Mouse (Mus musculus) MEL (cell line): ENCODE measurements at regions not wholly inside any gene's neighbourhood (a gene's known extent, or its start where the extent isn't known, plus 50 kb on each side); places are given as distances from the start of the nearest gene placed in this dataset.

ENCODE experiments used
- DNase-seq: peaks from one replicate; pipeline ENCODE4 v3.0.0; 2011; ENCODE audit warnings: low read depth, low spot score
- H3K27ac ChIP-seq: 2 replicates; pipeline ENCODE4 v1.5.1; 2012; ENCODE audit warnings: low read depth, mild to moderate bottlenecking, control low read depth, low read length, moderate library complexity; ENCODE audit not compliant: control insufficient read depth
- H3K27me3 ChIP-seq, 2 experiments: fragments of 150-350 bp in 1 of 2; sonication (generic) in 1 of 2; 2 replicates each; pipeline ENCODE4 v1.6.1; 2012; ENCODE audit warnings: low read length in 2 of 2, mild to moderate bottlenecking in 2 of 2, improper control_type of control experiment in 1 of 2, moderate library complexity in 1 of 2; ENCODE audit not compliant: insufficient read depth in 2 of 2, control insufficient read depth in 1 of 2
- H3K36me3 ChIP-seq, 2 experiments: 2 replicates each; pipeline ENCODE4 v1.6.1; 2012 to 2014; ENCODE audit warnings: low read length in 2 of 2, improper control_type of control experiment in 1 of 2, inconsistent platforms in 1 of 2, mild to moderate bottlenecking in 1 of 2; ENCODE audit not compliant: insufficient read depth in 2 of 2, control insufficient read depth in 1 of 2
- H3K4me1 ChIP-seq, 2 experiments: fragments of 150-350 bp in 1 of 2; sonication (generic) in 1 of 2; 2 replicates each; pipeline ENCODE4 v1.6.1; 2012; ENCODE audit warnings: low read length in 2 of 2, improper control_type of control experiment in 1 of 2, mild to moderate bottlenecking in 1 of 2; ENCODE audit not compliant: insufficient read depth in 2 of 2, control insufficient read depth in 1 of 2
- H3K4me3 ChIP-seq, 2 experiments: fragments of 150-350 bp in 1 of 2; sonication (generic) in 1 of 2; 2 replicates each; pipeline ENCODE4 v1.5.1; 2012; ENCODE audit warnings: low read depth in 2 of 2, low read length in 2 of 2, mild to moderate bottlenecking in 2 of 2, moderate library complexity in 2 of 2, control low read depth in 1 of 2, improper control_type of control experiment in 1 of 2; ENCODE audit not compliant: control insufficient read depth in 1 of 2, insufficient read depth in 1 of 2
- H3K79me2 ChIP-seq: 2 replicates; pipeline ENCODE4 v1.6.1; 2012; ENCODE audit warnings: mild to moderate bottlenecking, low read length, moderate library complexity; ENCODE audit not compliant: control insufficient read depth, poor library complexity, insufficient read depth
- H3K9ac ChIP-seq: 2 replicates; pipeline ENCODE4 v1.6.1; 2012; ENCODE audit warnings: low read depth, mild to moderate bottlenecking, control low read depth, low read length, moderate library complexity; ENCODE audit not compliant: control insufficient read depth, poor library complexity, severe bottlenecking
- H3K9me3 ChIP-seq: fragments of 150-350 bp; sonication (generic); replicated peaks from 2 replicates; pipeline ENCODE4 v1.6.1; 2012; ENCODE audit warnings: mild to moderate bottlenecking, low read length, improper control_type of control experiment, moderate library complexity; ENCODE audit not compliant: insufficient read depth
- BHLHE40 ChIP-seq: IDR thresholded peaks from 2 replicates; pipeline ENCODE4 v1.6.1; 2012; ENCODE audit warnings: low read depth, mild to moderate bottlenecking, inconsistent platforms, low read length, improper control_type of control experiment, borderline replicate concordance
- CHD2 ChIP-seq: IDR thresholded peaks from 2 replicates; pipeline ENCODE4 v1.6.1; 2011; ENCODE audit warnings: low read length, improper control_type of control experiment
- CTCF ChIP-seq, 3 experiments: IDR thresholded peaks in 2 of 3; conservative IDR thresholded peaks in 1 of 3; 2 replicates each; pipeline ENCODE4 v1.5.1; 2011 to 2012; ENCODE audit warnings: low read length in 3 of 3, low read depth in 2 of 3, mild to moderate bottlenecking in 2 of 3, improper control_type of control experiment in 1 of 3, inconsistent platforms in 1 of 3, mixed read lengths in 1 of 3, moderate library complexity in 1 of 3; ENCODE audit not compliant: control insufficient read depth in 1 of 3, insufficient read depth in 1 of 3, poor library complexity in 1 of 3, severe bottlenecking in 1 of 3
- E2F4 ChIP-seq: IDR thresholded peaks from 2 replicates; pipeline ENCODE4 v1.6.1; 2011; ENCODE audit warnings: low read depth, low read length, improper control_type of control experiment, borderline replicate concordance
- GABPA ChIP-seq: IDR thresholded peaks from 2 replicates; pipeline ENCODE4 v1.6.1; 2012; ENCODE audit warnings: low read depth, mild to moderate bottlenecking, inconsistent platforms, low read length, improper control_type of control experiment, moderate library complexity
- KAT2A ChIP-seq: conservative IDR thresholded peaks from 2 replicates; pipeline ENCODE4 v1.6.1; 2012; ENCODE audit warnings: low read depth, low read length, improper control_type of control experiment, inconsistent platforms
- MAFK ChIP-seq: IDR thresholded peaks from 2 replicates; pipeline ENCODE4 v1.6.1; 2011; ENCODE audit warnings: low read depth, mild to moderate bottlenecking, low read length, improper control_type of control experiment, borderline replicate concordance
- MAX ChIP-seq: IDR thresholded peaks from 2 replicates; pipeline ENCODE4 v1.6.1; 2011; ENCODE audit warnings: low read length, improper control_type of control experiment
- MYB ChIP-seq: IDR thresholded peaks from 2 replicates; pipeline ENCODE4 v1.6.1; 2011; ENCODE audit warnings: mild to moderate bottlenecking, low read depth, low read length, improper control_type of control experiment
- MYC ChIP-seq: IDR thresholded peaks from 2 replicates; pipeline ENCODE4 v1.6.1; 2011; ENCODE audit warnings: low read depth, mild to moderate bottlenecking, low read length, improper control_type of control experiment, moderate library complexity
- NELFE ChIP-seq: IDR thresholded peaks from 2 replicates; pipeline ENCODE4 v1.6.1; 2011; ENCODE audit warnings: low read depth, low read length, improper control_type of control experiment
- POLR2A ChIP-seq, 2 experiments: IDR thresholded peaks; 2 replicates each; pipeline ENCODE4 v1.6.1; 2011 to 2012; ENCODE audit warnings: low read length in 2 of 2, mild to moderate bottlenecking in 2 of 2, control low read depth in 1 of 2, improper control_type of control experiment in 1 of 2, low read depth in 1 of 2, moderate library complexity in 1 of 2; ENCODE audit not compliant: control insufficient read depth in 1 of 2, insufficient read depth in 1 of 2, poor library complexity in 1 of 2
- POLR2AphosphoS2 ChIP-seq: IDR thresholded peaks from 2 replicates; pipeline ENCODE4 v1.6.1; 2011; ENCODE audit warnings: low read length, improper control_type of control experiment
- POLR2AphosphoS5 ChIP-seq: IDR thresholded peaks from 2 replicates; pipeline ENCODE4 v1.6.1; 2012; ENCODE audit warnings: low read depth, borderline replicate concordance, mild to moderate bottlenecking, inconsistent platforms, low read length, moderate library complexity, mixed read lengths
- RCOR1 ChIP-seq: IDR thresholded peaks from 2 replicates; pipeline ENCODE4 v1.6.1; 2012; ENCODE audit warnings: low read depth, mild to moderate bottlenecking, inconsistent platforms, low read length, improper control_type of control experiment
- SMC3 ChIP-seq: IDR thresholded peaks from 2 replicates; pipeline ENCODE4 v1.6.1; 2011; ENCODE audit warnings: low read depth, low read length, improper control_type of control experiment
- TAL1 ChIP-seq: IDR thresholded peaks from 2 replicates; pipeline ENCODE4 v1.6.1; 2012; ENCODE audit warnings: mild to moderate bottlenecking, inconsistent platforms, low read length, moderate library complexity, mixed read lengths
- USF2 ChIP-seq, 2 experiments: IDR thresholded peaks; 2 replicates each; pipeline ENCODE4 v1.6.1; 2011 to 2012; ENCODE audit warnings: improper control_type of control experiment in 2 of 2, low read length in 2 of 2, borderline replicate concordance in 1 of 2, inconsistent platforms in 1 of 2, low read depth in 1 of 2, mild to moderate bottlenecking in 1 of 2; ENCODE audit not compliant: insufficient read depth in 1 of 2
- ZC3H11A ChIP-seq: IDR thresholded peaks from 2 replicates; pipeline ENCODE4 v1.6.1; 2012; ENCODE audit warnings: low read depth, mild to moderate bottlenecking, inconsistent platforms, low read length, improper control_type of control experiment
- ZNF384 ChIP-seq: IDR thresholded peaks from 2 replicates; pipeline ENCODE4 v1.6.1; 2012; ENCODE audit warnings: low read depth, mild to moderate bottlenecking, inconsistent platforms, low read length, improper control_type of control experiment

DNA sequence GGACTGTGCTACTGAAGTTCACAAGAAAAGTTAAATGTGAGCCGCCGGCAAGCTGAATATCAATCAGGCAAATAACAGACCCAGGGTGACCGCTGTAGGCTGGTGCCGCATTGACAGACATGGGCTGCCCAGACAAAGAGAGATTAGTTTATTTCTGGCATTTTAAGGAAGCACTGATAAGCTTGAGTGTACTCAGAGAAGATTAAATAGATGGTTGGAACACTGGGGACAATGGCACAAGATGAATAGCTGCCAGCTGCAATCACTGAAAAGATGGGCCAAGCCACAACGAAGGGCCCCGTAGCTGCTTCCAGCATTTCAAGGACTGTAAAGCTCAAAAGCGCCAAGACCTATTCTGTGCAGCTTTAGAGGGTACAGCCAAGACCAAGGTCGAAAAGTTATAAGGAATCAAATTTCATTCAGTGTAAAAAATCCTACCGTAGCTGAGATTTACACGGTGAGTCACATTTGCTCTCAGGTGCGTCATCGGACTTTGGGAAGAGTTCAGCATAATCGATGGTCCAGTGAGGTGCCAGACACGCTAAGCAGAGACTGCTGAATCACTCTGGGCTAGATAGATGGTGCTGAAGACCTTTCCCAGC, 285.1 kb upstream of the Camk1g start:
- Histone ChIP-seq H3K27ac (no peak overlapping the region), H3K79me2 (no peaks in the 10 kb centered on the region), H3K9ac (no peak overlapping the region), H3K9me3 (no peaks in the 10 kb centered on the region), H3K36me3 (no peaks in the 10 kb centered on the region), H3K4me3 (no peak overlapping the region), H3K27me3 (no peaks in the 10 kb centered on the region), H3K4me1 (no peaks in the 10 kb centered on the region)
- no peak for DNase-seq
- TF ChIP-seq GABPA (no peak), POLR2AphosphoS5 (no peak), BHLHE40 (no peak), ZNF384 (no peak), MYC (no peak), E2F4 (no peak), SMC3 (no peak), NELFE (no peak), POLR2A (IDR thresholded peaks at IDR 0.05; ENCODE audit: control insufficient read depth in 1 of 2, insufficient read depth in 1 of 2, low read depth in 1 of 2, low read length in 2 of 2, poor library complexity in 1 of 2) (no peak), MAFK (no peak)

DNA sequence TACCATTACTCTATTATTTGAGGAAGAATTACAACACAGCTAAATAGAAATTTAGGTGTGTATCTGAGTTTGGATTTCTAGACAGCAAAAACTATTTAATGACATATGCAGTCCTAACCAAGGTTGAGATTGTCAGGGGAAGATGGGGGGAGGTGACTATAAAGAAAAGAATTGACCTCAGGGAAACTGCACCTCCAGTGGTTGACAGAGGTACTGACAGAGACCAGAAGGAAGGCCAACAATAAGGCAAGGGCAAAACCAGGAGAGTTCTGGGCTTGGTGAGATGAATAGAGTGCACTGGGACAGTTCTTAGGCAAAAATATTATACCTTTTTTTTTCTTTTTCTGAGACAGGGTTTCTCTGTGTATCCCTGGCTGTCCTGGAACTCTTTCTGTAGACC, 280.2 kb upstream of the Camk1g start:
- DNase-seq: no peak
- Histone ChIP-seq H3K79me2 (no peaks in the 10 kb centered on the region), H3K27ac (no peak overlapping the region), H3K9me3 (no peaks in the 10 kb centered on the region), H3K36me3 (no peaks in the 10 kb centered on the region), H3K4me1 (no peaks in the 10 kb centered on the region), H3K9ac (no peak overlapping the region), H3K27me3 (no peaks in the 10 kb centered on the region)
- TF ChIP-seq KAT2A (no peak), CTCF (IDR thresholded peaks at IDR 0.05 in 2 of 3, conservative IDR thresholded peaks at IDR 0.05 in 1 of 3; ENCODE audit: control insufficient read depth in 1 of 3, insufficient read depth in 1 of 3, low read depth in 2 of 3, low read length in 3 of 3, poor library complexity in 1 of 3, severe bottlenecking in 1 of 3) (peak in 2 of 3 experiments; percentile 29 to 36; a peak in 3 of 6 replicates), POLR2A (IDR thresholded peaks at IDR 0.05; ENCODE audit: control insufficient read depth in 1 of 2, insufficient read depth in 1 of 2, low read depth in 1 of 2, low read length in 2 of 2, poor library complexity in 1 of 2) (no peak), E2F4 (no peak), TAL1 (no peak), MYB (no peak)
- TF ChIP-seq, all 39 proteins: peak for 1
- H3K4me3 ChIP-seq: no peak overlapping the region

DNA sequence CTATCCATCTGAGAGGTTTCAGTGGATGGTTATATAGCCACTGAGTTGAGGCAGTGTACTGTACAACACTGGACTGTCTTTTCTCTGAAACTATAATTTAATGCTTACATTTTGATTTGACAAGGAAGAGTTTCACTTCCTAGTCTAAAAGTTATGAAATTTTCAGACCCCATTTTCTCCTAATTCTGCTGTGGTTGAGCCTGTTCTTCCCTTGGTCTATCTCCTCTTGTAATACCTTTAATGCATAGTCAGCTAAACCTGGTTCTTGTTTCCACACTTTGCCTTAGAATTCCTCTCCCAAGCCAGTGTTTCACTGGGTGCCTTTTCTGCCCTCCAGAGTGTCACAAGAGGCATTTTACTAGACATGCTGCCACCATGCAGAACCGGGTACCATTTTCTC, 279.3 kb upstream of the Camk1g start:
- H3K4me3 ChIP-seq: no peak overlapping the region
- no peak for DNase-seq
- peaks cover 0 to 4% of the 10 kb centered on the region in 2 experiments; a peak in 2 of 4 replicates for H3K4me1 ChIP-seq
- H3K9me3 ChIP-seq: no peaks in the 10 kb centered on the region
- H3K79me2 ChIP-seq: no peaks in the 10 kb centered on the region
- no peak overlapping the region for H3K9ac ChIP-seq
- peaks cover 0 to 5% of the 10 kb centered on the region in 2 experiments; a peak in 2 of 4 replicates for H3K36me3 ChIP-seq
- TF ChIP-seq ZC3H11A (no peak), MAFK (no peak), RCOR1 (no peak), USF2 (IDR thresholded peaks at IDR 0.05; ENCODE audit: borderline replicate concordance in 1 of 2, insufficient read depth in 1 of 2, low read depth in 1 of 2, low read length in 2 of 2) (no peak), TAL1 (no peak), POLR2AphosphoS2 (no peak), MYB (no peak), MAX (no peak), CHD2 (no peak)
- no peak overlapping the region for H3K27ac ChIP-seq
- H3K27me3 ChIP-seq: no peaks in the 10 kb centered on the region
